Mouse (Mus musculus) limb, embryonic 10.5 days (tissue): ENCODE measurements around the gene Olfr206. TPM values are rescaled to one million over a fixed set of nuclear protein-coding genes. Genes with fewer than 3 reads are reported as not detected.
"Not testable (repeated sequence)": the region's sequence is repeated elsewhere in the genome, so short reads cannot be mapped to it uniquely, and the experiment has no call there.

ENCODE experiments used
- DNase-seq: peaks from one replicate; pipeline ENCODE4 v3.0.0-alpha.2; 2017; ENCODE audit warnings: low spot score
- H3K27ac ChIP-seq: fragments of 300-500 bp; sonication (generic); 2 replicates; pipeline ENCODE4 v1.5.1; 2016; ENCODE audit warnings: mild to moderate bottlenecking
- H3K27me3 ChIP-seq: fragments of 300-500 bp; sonication (generic); 2 replicates; pipeline ENCODE4 v1.6.1; 2016; ENCODE audit warnings: low read depth, mild to moderate bottlenecking; ENCODE audit not compliant: poor library complexity, severe bottlenecking
- H3K36me3 ChIP-seq: fragments of 300-500 bp; sonication (generic); 2 replicates; pipeline ENCODE4 v1.6.1; 2016; ENCODE audit warnings: mild to moderate bottlenecking, moderate library complexity
- H3K4me1 ChIP-seq: fragments of 300-500 bp; sonication (generic); 2 replicates; pipeline ENCODE4 v1.6.1; 2016
- H3K4me3 ChIP-seq: fragments of 300-500 bp; sonication (generic); 2 replicates; pipeline ENCODE4 v1.5.1; 2016; ENCODE audit warnings: mild to moderate bottlenecking, moderate library complexity
- H3K9me3 ChIP-seq: fragments of 300-500 bp; sonication (generic); replicated peaks from 2 replicates; pipeline ENCODE4 v1.6.1; 2016; ENCODE audit warnings: mild to moderate bottlenecking
- WGBS: fragments of 180-500 bp; shearing (Covaris S2); methylation state at CpG from one replicate; pipeline ENCODE4 v1.1.7; 2016; 5-methylcytosine and 5-hydroxymethylcytosine counted together
- polyA plus RNA-seq: library from polyadenylated mRNA; unstranded; fragments of >200 nt; fragmentation: Nextera tagmentation; extraction: Ambion mirVana; gene quantifications from 2 replicates; pipeline ENCODE4 v1.2.1, GENCODE M21; 2016

Olfr206 gene
- polyA plus RNA-seq = not detected in 2 replicates

DNA sequence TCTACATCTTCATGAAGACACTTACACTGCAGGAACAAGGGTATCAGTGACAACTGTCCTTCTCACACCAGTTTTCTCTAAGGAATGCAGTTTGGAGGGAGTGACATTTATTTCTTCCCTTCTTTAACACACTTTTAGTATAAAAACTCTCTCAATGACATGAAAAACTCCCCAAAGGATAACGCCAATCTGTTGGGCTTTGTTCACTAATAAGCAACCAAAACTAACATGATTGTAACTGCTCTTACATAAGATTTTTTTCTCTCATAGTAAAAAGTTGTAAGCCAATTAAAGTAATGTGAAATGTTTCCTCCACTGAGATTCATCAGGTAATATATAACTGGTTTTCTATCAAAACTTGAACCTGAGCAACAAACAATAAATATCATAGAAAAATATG lies at the start of gene Olfr206:
TSS of gene Olfr206 (minus strand) at position 101 of the 400 bp plus-strand sequence.
- no peaks in the 10 kb centered on the region for H3K36me3 ChIP-seq
- H3K4me1 ChIP-seq = no peaks in the 10 kb centered on the region
- DNase-seq = no peak
- H3K27ac ChIP-seq = no peak within 1 kb of the TSS
- no peaks in the 10 kb centered on the region for H3K9me3 ChIP-seq
- 88% methylated on average over 1 of the region's 1 CpGs for WGBS
- no peaks in the 10 kb centered on the region for H3K27me3 ChIP-seq
- no peak within 1 kb of the TSS for H3K4me3 ChIP-seq

DNA sequence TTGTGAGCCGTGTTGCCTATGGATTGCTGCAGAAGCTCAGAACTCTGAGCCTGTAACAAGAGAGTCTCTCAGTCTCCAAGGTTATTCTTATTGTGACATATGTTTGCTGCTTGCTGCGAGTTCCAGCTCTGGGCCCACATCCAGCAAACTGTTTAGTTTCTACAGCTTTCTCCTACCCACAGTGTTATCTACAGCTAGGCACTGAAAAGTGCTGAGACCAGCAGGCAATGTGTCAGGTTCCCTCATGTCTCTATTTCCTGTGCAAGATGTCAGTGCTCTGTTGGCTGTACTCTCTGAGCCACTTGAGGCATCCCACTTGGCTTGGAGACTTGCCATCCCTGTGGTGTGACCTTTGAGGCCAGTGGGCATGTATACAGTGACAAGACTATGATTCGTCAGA lies 44.3 kb upstream of the Olfr206 start:
- no peaks in the 10 kb centered on the region for H3K36me3 ChIP-seq
- no peak overlapping the region for H3K4me3 ChIP-seq
- no peaks in the 10 kb centered on the region for H3K9me3 ChIP-seq
- no peaks in the 10 kb centered on the region for H3K27me3 ChIP-seq
- H3K27ac ChIP-seq = no peak overlapping the region
- no peak for DNase-seq
- 87% methylated on average over 3 of the region's 3 CpGs for WGBS
- H3K4me1 ChIP-seq = no peaks in the 10 kb centered on the region

DNA sequence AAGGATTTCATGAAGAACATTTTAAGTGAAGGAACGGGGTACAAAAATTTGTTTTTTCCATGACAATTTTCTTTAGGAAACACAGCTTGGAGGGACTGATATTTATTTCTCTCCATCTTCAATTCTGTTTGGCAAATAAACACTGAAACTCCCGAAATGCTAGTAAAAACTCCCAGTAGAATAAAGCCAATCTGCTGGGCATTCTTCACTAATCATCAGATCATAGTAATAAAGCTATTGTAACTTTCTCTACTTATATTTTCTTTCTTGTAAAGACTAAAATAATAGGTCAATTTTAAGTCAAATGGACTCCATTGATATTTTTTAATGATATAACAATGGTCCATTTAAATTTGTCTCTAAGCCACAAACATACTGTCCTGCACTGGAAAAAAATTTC lies 14.8 kb upstream of the Olfr206 start, which contains the start of gene Olfr209:
TSS of gene Olfr209 (minus strand) at position 101 of the 400 bp plus-strand sequence.
- Histone ChIP-seq H3K27ac (no peak within 1 kb of the TSS), H3K36me3 (no peaks in the 10 kb centered on the region), H3K27me3 (no peaks in the 10 kb centered on the region), H3K4me1 (no peaks in the 10 kb centered on the region), H3K4me3 (no peak within 1 kb of the TSS), H3K9me3 (no peaks in the 10 kb centered on the region)
- DNase-seq = no peak
- 91% methylated on average over 2 of the region's 2 CpGs for WGBS

DNA sequence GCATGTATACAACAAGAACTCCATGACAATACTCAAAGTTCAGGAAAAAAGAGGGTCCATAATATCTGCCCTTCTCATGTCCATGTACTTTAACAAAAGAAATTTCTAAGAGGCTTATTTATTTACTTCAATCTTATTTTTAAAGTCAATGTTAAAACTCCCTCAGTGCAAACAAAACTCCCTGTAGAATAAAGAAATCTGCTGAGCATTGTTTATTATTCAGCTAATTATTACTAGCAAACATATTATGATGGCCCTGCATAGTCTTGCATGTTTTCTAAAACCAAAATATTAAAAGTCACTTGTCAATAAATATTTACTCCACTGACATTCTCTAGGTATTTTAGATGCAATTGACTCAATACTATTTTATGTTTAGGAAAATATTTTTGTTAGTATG lies 18.0 kb downstream of the Olfr206 start, which contains the start of gene Olfr205:
TSS of gene Olfr205 (minus strand) at position 101 of the 400 bp plus-strand sequence.
- H3K9me3 ChIP-seq = no peaks in the 10 kb centered on the region
- no peak within 1 kb of the TSS for H3K4me3 ChIP-seq
- H3K27me3 ChIP-seq = no peaks in the 10 kb centered on the region
- H3K27ac ChIP-seq = no peak within 1 kb of the TSS
- H3K36me3 ChIP-seq = no peaks in the 10 kb centered on the region
- no peak for DNase-seq
- no peaks in the 10 kb centered on the region for H3K4me1 ChIP-seq

DNA sequence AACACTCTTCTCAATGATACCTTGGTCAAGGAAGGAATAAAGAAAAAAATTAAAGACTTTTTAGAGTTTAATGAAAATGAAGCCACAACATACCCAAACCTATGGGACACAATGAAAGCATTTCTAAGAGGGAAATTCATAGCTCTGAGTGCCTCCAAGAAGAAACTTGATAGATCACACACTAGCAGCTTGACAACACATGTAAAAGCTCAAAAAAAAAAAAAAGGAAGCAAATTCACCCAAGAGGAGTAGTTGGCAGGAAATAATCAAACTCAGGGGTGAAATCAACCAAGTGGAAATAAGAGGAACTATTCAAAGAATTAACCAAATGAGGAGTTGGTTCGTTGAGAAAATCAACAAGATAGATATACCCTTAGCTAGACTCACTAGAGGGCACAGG lies 25.8 kb downstream of the Olfr206 start:
- not testable (repeated sequence) for DNase-seq, H3K27ac ChIP-seq, H3K4me1 ChIP-seq, H3K9me3 ChIP-seq, H3K4me3 ChIP-seq, H3K36me3 ChIP-seq, H3K27me3 ChIP-seq
- 62% methylated on average over 1 of the region's 1 CpGs for WGBS

DNA sequence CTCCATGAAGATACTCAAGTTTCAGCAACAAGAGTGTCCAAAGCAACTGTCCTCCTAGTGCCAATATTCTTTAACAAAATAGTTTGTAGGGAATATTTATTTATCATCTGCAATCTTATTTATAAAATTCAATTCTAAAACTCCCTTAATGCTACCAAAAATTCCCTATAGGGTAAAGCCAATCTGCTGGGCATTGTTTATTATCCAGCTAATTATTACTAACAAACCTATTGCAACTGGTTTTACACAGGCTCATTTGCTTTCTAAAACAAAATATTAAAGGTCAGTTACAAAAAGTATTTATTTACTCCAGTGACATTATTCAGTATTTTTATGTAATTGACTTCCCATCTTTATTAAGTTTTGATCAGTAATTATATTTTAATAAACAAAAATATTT lies 30.9 kb downstream of the Olfr206 start, which contains the start of gene Olfr204:
TSS of gene Olfr204 (minus strand) at position 101 of the 400 bp plus-strand sequence.
- Histone ChIP-seq H3K27me3 (no peaks in the 10 kb centered on the region), H3K27ac (no peak within 1 kb of the TSS), H3K9me3 (no peaks in the 10 kb centered on the region), H3K36me3 (no peaks in the 10 kb centered on the region), H3K4me1 (no peaks in the 10 kb centered on the region), H3K4me3 (no peak within 1 kb of the TSS)
- DNase-seq = no peak

DNA sequence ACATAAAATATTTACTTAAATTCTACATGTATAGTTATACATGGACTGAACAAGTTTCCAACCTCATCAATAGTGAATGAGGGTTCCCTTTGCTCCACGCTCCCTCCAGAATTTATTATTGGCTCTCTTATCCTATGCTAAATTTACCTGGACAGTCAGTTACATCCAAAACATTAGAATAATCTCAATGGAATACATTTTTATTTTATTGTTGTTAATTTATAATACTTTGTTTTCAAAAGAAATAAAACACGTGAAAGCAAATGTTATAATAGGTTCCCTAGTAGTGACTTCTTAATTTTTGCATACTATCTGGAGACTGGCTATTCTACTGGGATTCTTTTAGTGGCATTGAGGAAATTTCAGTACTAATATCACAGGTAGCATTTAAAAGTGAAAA lies 50.5 kb downstream of the Olfr206 start, which contains the start of gene Olfr203:
TSS of gene Olfr203 (plus strand) at position 301 of the 400 bp plus-strand sequence.
- 88% methylated on average over 2 of the region's 2 CpGs for WGBS
- H3K4me1 ChIP-seq = no peaks in the 10 kb centered on the region

More for the DNA sequence above, 50.5 kb downstream of the Olfr206 start, which contains the start of gene Olfr203:
- H3K9me3 ChIP-seq = no peaks in the 10 kb centered on the region
- no peak for DNase-seq
- no peaks in the 10 kb centered on the region for H3K36me3 ChIP-seq
- no peak within 1 kb of the TSS for H3K27ac ChIP-seq
- no peaks in the 10 kb centered on the region for H3K27me3 ChIP-seq
- no peak within 1 kb of the TSS for H3K4me3 ChIP-seq

Other genes with a start within 250 kb of the Olfr206 start
- not detected in 2 replicates for gene Olfr193, start 237.4 kb downstream of the Olfr206 start, polyA plus RNA-seq
- gene Olfr194, start 228.2 kb downstream of the Olfr206 start, polyA plus RNA-seq = not detected in 2 replicates
- gene Olfr195, start 202.2 kb downstream of the Olfr206 start, polyA plus RNA-seq = not detected in 2 replicates
- gene Olfr196, start 178.8 kb downstream of the Olfr206 start, polyA plus RNA-seq = not detected in 2 replicates
- not detected in 2 replicates for gene Olfr198, start 145.7 kb downstream of the Olfr206 start, polyA plus RNA-seq
- not detected in 2 replicates for gene Olfr199, start 129.5 kb downstream of the Olfr206 start, polyA plus RNA-seq
- not detected in 2 replicates for gene Olfr201, start 76.6 kb downstream of the Olfr206 start, polyA plus RNA-seq
- gene Olfr202, start 62.5 kb downstream of the Olfr206 start, polyA plus RNA-seq = not detected in 2 replicates
- not detected in 2 replicates for gene Olfr203, start 50.4 kb downstream of the Olfr206 start, polyA plus RNA-seq
- gene Olfr204, start 31.0 kb downstream of the Olfr206 start, polyA plus RNA-seq = not detected in 2 replicates
- not detected in 2 replicates for gene Olfr205, start 18.1 kb downstream of the Olfr206 start, polyA plus RNA-seq
- not detected in 2 replicates for gene Olfr209, start 14.7 kb upstream of the Olfr206 start, polyA plus RNA-seq
- 0.11 and 0.19 TPM in 2 replicates for gene Gabrr3, start 58.1 kb upstream of the Olfr206 start, polyA plus RNA-seq
- gene Riox2, start 122.5 kb upstream of the Olfr206 start, polyA plus RNA-seq = 36.6 and 40.6 TPM in 2 replicates